Mouse (Mus musculus): ENCODE measurements around the gene Fcor.

- TF ChIP-seq CTCF (IDR thresholded peaks at IDR 0.05; ENCODE audit: control insufficient read depth, insufficient read depth, low read length) (no peak), POLR2A (IDR thresholded peaks at IDR 0.05; ENCODE audit: borderline replicate concordance, control insufficient read depth, low read depth, low read length) (no peak)
Observed at GRCm38 (mm10) chr8:3720551-3720950, 48.4 kb upstream of the Fcor start, which contains the start of gene Clec4g.

Measured in bone marrow, adult 2 months (tissue).